Mouse (Mus musculus) liver, embryonic 14.5 days (tissue): ENCODE measurements around the gene Gm17657. TPM values are rescaled to one million over a fixed set of nuclear protein-coding genes. Genes with fewer than 3 reads are reported as not detected.
"Not testable (repeated sequence)": the region's sequence is repeated elsewhere in the genome, so short reads cannot be mapped to it uniquely, and the experiment has no call there.

Source experiments
- ATAC-seq: fragments of 200-750 bp; cut with Nextera tagmentation; 2 replicates; pipeline ENCODE4 v1.8.0; 2017; ENCODE audit warnings: moderate number of reproducible peaks, mild to moderate bottlenecking, moderate library complexity; ENCODE audit not compliant: insufficient read depth
- DNase-seq, 3 experiments: peaks; one replicate each; pipeline ENCODE4 v3.0.0-alpha.2; 2012 to 2013; ENCODE audit warnings: low read depth in 3 of 3, low spot score in 3 of 3
- H3K27ac ChIP-seq: fragments of 300-500 bp; sonication (generic); 2 replicates; pipeline ENCODE4 v1.5.1; 2014; ENCODE audit warnings: moderate library complexity, mild to moderate bottlenecking, control low read depth, inconsistent platforms
- H3K27me3 ChIP-seq: fragments of 300-500 bp; sonication (generic); 2 replicates; pipeline ENCODE4 v1.6.1; 2014; ENCODE audit warnings: mild to moderate bottlenecking, low read length, moderate library complexity; ENCODE audit not compliant: control insufficient read depth, insufficient read depth
- H3K36me3 ChIP-seq: fragments of 300-500 bp; sonication (generic); replicated peaks from 2 replicates; pipeline ENCODE4 v1.6.1; 2014; ENCODE audit warnings: low read depth; ENCODE audit not compliant: control insufficient read depth, insufficient read depth
- H3K4me1 ChIP-seq, 2 experiments: fragments of 200-500 bp in 1 of 2; fragments of 300-500 bp in 1 of 2; sonication (generic) in 1 of 2; replicated peaks; 2 replicates each; pipeline ENCODE4 v1.6.1; 2012 to 2014; ENCODE audit warnings: antibody characterized with exemption in 1 of 2, inconsistent platforms in 1 of 2, low read length in 1 of 2; ENCODE audit not compliant: control insufficient read depth in 2 of 2, insufficient read depth in 2 of 2
- H3K4me2 ChIP-seq: fragments of 300-500 bp; sonication (generic); 2 replicates; pipeline ENCODE4 v1.6.1; 2014; ENCODE audit warnings: low read depth, mild to moderate bottlenecking, control low read depth, moderate library complexity
- H3K4me3 ChIP-seq, 2 experiments: fragments of 200-500 bp in 1 of 2; fragments of 300-500 bp in 1 of 2; sonication (generic) in 1 of 2; 2 replicates each; pipeline ENCODE4 v1.5.1; 2012 to 2014; ENCODE audit warnings: low read depth in 2 of 2, low read length in 2 of 2, mild to moderate bottlenecking in 2 of 2, control low read depth in 1 of 2, inconsistent platforms in 1 of 2, moderate library complexity in 1 of 2; ENCODE audit not compliant: insufficient read depth in 1 of 2
- H3K9ac ChIP-seq: fragments of 300-500 bp; sonication (generic); replicated peaks from 2 replicates; pipeline ENCODE4 v1.6.1; 2014; ENCODE audit warnings: mild to moderate bottlenecking, control low read depth, moderate library complexity
- H3K9me3 ChIP-seq: fragments of 300-500 bp; sonication (generic); 2 replicates; pipeline ENCODE4 v1.6.1; 2016; ENCODE audit warnings: low read length, mixed read lengths; ENCODE audit not compliant: control insufficient read depth
- CTCF ChIP-seq: IDR thresholded peaks from 2 replicates; pipeline ENCODE4 v1.5.1; 2016; ENCODE audit warnings: antibody characterized with exemption, low read depth, control low read depth
- EP300 ChIP-seq: IDR thresholded peaks from 2 replicates; pipeline ENCODE4 v1.6.1; 2016; ENCODE audit warnings: antibody characterized with exemption, low read depth
- WGBS: fragments of 180-500 bp; shearing (Covaris S2); extraction: QIAGEN DNeasy Blood & Tissue Kit; methylation state at CpG from one replicate; pipeline ENCODE4 v1.1.7; 2014; ENCODE audit not compliant: insufficient replicate concordance; 5-methylcytosine and 5-hydroxymethylcytosine counted together
- polyA plus RNA-seq, 2 experiments: library from polyadenylated mRNA; depleted of rRNA in 1 of 2; stranded (reverse) in 1 of 2; unstranded in 1 of 2; fragments of >200 nt; fragmentation: Nextera tagmentation in 1 of 2; extraction: Ambion mirVana in 1 of 2; gene quantifications; 2 replicates each; pipeline versions ENCODE4 v1.2.1 to v1.2.3; 2012 to 2014

Gene Gm17657
- polyA plus RNA-seq, 2 experiments: not detected

DNA sequence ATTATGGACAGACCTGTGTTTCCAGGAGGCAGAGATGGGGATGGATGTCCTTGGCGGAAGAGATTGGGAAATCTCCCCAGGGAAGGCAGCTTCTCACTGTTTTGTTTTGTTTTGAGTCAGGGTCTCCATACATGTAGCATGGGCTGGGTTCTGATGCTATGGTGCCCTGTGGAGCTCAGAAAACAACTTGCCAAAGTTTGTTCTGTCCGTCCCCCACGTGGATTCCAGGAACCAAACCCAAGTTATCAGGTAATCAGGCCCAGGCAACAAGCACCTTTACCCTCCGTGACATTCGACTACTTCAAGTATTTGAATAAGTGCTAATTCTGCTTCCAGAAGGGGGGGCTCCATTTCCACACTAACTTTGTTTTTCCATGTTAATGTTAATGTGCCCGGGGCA is 49.9 kb downstream of the Gm17657 start:
- H3K4me1 ChIP-seq: peaks cover 69 to 78% of the 10 kb centered on the region in 2 experiments
- H3K36me3 ChIP-seq: peaks cover 20% of the 10 kb centered on the region
- WGBS: 18% methylated on average over 6 of the region's 6 CpGs
- H3K9me3 ChIP-seq: no peaks in the 10 kb centered on the region; the same call in 1 of the 2 replicates
- peak overlapping the region in 1 of 2 experiments; percentile 8; a peak in 1 of 4 replicates for H3K4me3 ChIP-seq
- ATAC-seq: peak; percentile 54
- H3K27me3 ChIP-seq: no peaks in the 10 kb centered on the region
- TF ChIP-seq EP300 (peak; percentile 94), CTCF (0 out of 2 replicates have a peak, but pooled peaks have one; percentile 9)
- peak overlapping the region; percentile 95 for H3K27ac ChIP-seq
- DNase-seq: peak; percentile 77 to 95 (median 85)
- H3K4me2 ChIP-seq: peak overlapping the region; percentile 72
- peak overlapping the region; percentile 72 for H3K9ac ChIP-seq

DNA sequence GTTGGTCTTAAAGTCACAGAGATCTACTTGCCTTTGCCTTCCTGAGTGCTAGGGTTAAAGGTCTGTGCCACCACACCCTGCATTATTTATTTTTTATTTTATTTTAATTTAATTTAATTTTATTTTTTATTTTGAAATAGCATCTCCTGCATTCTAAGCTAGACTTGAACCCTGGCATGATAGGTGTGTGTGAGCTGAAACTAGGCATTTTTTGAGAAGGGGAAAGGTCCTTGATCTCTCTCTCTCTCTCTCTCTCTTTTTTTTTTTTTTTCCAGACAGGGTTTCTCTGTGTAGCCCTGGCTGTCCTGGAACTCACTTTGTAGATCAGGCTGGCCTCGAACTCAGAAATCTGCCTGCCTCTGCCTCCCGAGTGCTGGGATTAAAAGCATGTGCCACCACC is 50.5 kb downstream of the Gm17657 start:
- ATAC-seq, H3K9me3 ChIP-seq, H3K27me3 ChIP-seq, DNase-seq, H3K4me3 ChIP-seq: not testable (repeated sequence)
- H3K27ac ChIP-seq: peak overlapping the region; percentile 95
- H3K36me3 ChIP-seq: peaks cover 25% of the 10 kb centered on the region
- H3K4me1 ChIP-seq: peaks cover 70 to 78% of the 10 kb centered on the region in 2 experiments
- H3K4me2 ChIP-seq: peak overlapping the region; percentile 72
- H3K9ac ChIP-seq: peak overlapping the region; percentile 72
- 32% methylated on average over 2 of the region's 2 CpGs for WGBS

DNA sequence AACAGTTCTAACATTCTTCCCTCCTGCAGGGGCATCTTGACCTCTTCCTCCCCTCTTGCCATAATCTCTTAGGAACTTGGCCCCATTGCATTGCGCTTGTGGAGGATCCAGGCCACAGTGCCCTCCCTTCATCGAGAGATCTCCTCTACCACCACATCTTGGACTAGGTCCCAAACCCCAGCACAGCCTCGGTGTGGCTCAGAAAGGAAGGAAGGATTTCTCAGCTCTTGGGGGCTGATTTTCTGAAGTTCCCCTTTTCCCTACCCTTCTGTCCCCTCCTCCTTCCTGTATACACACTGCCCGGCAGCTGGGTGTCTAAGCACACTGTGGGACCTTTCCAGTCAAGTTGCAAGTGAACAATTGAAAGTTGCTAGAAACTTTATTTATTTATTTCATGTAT is 51.4 kb downstream of the Gm17657 start:
- Histone ChIP-seq H3K4me1 (peaks cover 67 to 80% of the 10 kb centered on the region in 2 experiments), H3K36me3 (peaks cover 35% of the 10 kb centered on the region), H3K9me3 (no peaks in the 10 kb centered on the region), H3K9ac (peak overlapping the region; percentile 72), H3K4me2 (peak overlapping the region; percentile 35), H3K4me3 (no peak overlapping the region), H3K27ac (peak overlapping the region; percentile 95), H3K27me3 (no peaks in the 10 kb centered on the region)
- TF ChIP-seq EP300: no peak
- TF ChIP-seq CTCF: no peak
- WGBS: 18% methylated on average over 4 of the region's 4 CpGs
- DNase-seq: no peak
- no peak for ATAC-seq

DNA sequence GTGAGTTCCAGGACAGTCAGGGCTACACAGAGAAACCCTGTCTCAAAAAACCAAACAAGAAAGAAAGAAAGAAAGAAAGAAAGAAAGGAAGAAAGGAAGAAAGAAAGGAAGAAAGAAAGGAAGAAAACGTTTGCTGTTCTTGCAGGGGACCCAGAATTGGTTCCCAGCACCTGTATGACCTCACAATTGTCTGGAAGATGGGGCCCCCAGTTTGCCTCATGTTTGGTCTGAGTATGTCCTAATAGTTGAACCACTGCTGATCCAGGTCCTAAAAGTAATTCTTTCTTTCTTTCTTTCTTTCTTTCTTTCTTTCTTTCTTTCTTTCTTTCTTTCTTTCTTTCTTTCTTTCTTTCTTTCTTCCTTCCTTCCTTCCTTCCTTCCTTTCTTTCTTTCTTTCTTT is 52.0 kb downstream of the Gm17657 start:
- Histone ChIP-seq H3K36me3 (peaks cover 40% of the 10 kb centered on the region), H3K4me1 (peaks cover 61 to 75% of the 10 kb centered on the region in 2 experiments), H3K9ac (peak overlapping the region; percentile 15), H3K27ac (peak overlapping the region; percentile 95)
- H3K4me3 ChIP-seq, H3K27me3 ChIP-seq, H3K9me3 ChIP-seq, ATAC-seq, DNase-seq, H3K4me2 ChIP-seq: not testable (repeated sequence)
- 24% methylated on average over 1 of the region's 1 CpGs for WGBS

DNA sequence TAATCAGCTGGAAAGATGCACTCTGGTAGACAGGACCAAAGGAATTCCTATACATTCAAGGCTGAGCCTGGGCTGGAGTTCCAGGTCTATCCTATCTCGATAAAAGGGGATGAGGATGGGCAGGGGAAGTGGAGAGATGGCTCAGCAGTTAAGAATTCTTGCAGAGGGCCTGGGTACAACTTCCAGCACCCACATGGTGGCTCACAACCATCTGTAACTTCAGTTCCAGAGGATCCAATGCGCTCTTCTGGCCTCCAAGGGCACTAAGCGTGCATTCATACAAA is 52.4 kb downstream of the Gm17657 start:
- no peak for DNase-seq
- Histone ChIP-seq H3K27me3 (no peaks in the 10 kb centered on the region), H3K27ac (peak overlapping the region; percentile 92), H3K36me3 (peaks cover 45% of the 10 kb centered on the region), H3K4me1 (peaks cover 56 to 70% of the 10 kb centered on the region in 2 experiments), H3K9me3 (no peaks in the 10 kb centered on the region), H3K4me2 (peak overlapping the region; percentile 9; the same call in 1 of the 2 replicates), H3K9ac (peak overlapping the region; percentile 15), H3K4me3 (no peak overlapping the region)
- ATAC-seq: no peak
- TF ChIP-seq EP300 (no peak), CTCF (no peak)
- 74% methylated on average over 3 of the region's 3 CpGs for WGBS
